Mouse (Mus musculus) MEL (cell line): Measurements from ENCODE around the gene Snw1. TPM values are rescaled to one million over a fixed set of nuclear protein-coding genes. Genes with fewer than 3 reads are reported as not detected.

Experiments
- DNase-seq: peaks from one replicate; pipeline ENCODE4 v3.0.0; 2011; ENCODE audit warnings: low read depth, low spot score
- H3K27ac ChIP-seq: 2 replicates; pipeline ENCODE4 v1.5.1; 2012; ENCODE audit warnings: low read depth, mild to moderate bottlenecking, control low read depth, low read length, moderate library complexity; ENCODE audit not compliant: control insufficient read depth
- H3K27me3 ChIP-seq, 2 experiments: fragments of 150-350 bp in 1 of 2; sonication (generic) in 1 of 2; 2 replicates each; pipeline ENCODE4 v1.6.1; 2012; ENCODE audit warnings: low read length in 2 of 2, mild to moderate bottlenecking in 2 of 2, improper control_type of control experiment in 1 of 2, moderate library complexity in 1 of 2; ENCODE audit not compliant: insufficient read depth in 2 of 2, control insufficient read depth in 1 of 2
- H3K36me3 ChIP-seq, 2 experiments: 2 replicates each; pipeline ENCODE4 v1.6.1; 2012 to 2014; ENCODE audit warnings: low read length in 2 of 2, improper control_type of control experiment in 1 of 2, inconsistent platforms in 1 of 2, mild to moderate bottlenecking in 1 of 2; ENCODE audit not compliant: insufficient read depth in 2 of 2, control insufficient read depth in 1 of 2
- H3K4me1 ChIP-seq, 2 experiments: fragments of 150-350 bp in 1 of 2; sonication (generic) in 1 of 2; 2 replicates each; pipeline ENCODE4 v1.6.1; 2012; ENCODE audit warnings: low read length in 2 of 2, improper control_type of control experiment in 1 of 2, mild to moderate bottlenecking in 1 of 2; ENCODE audit not compliant: insufficient read depth in 2 of 2, control insufficient read depth in 1 of 2
- H3K4me3 ChIP-seq, 2 experiments: fragments of 150-350 bp in 1 of 2; sonication (generic) in 1 of 2; 2 replicates each; pipeline ENCODE4 v1.5.1; 2012; ENCODE audit warnings: low read depth in 2 of 2, low read length in 2 of 2, mild to moderate bottlenecking in 2 of 2, moderate library complexity in 2 of 2, control low read depth in 1 of 2, improper control_type of control experiment in 1 of 2; ENCODE audit not compliant: control insufficient read depth in 1 of 2, insufficient read depth in 1 of 2
- H3K79me2 ChIP-seq: 2 replicates; pipeline ENCODE4 v1.6.1; 2012; ENCODE audit warnings: mild to moderate bottlenecking, low read length, moderate library complexity; ENCODE audit not compliant: control insufficient read depth, poor library complexity, insufficient read depth
- H3K9ac ChIP-seq: 2 replicates; pipeline ENCODE4 v1.6.1; 2012; ENCODE audit warnings: low read depth, mild to moderate bottlenecking, control low read depth, low read length, moderate library complexity; ENCODE audit not compliant: control insufficient read depth, poor library complexity, severe bottlenecking
- H3K9me3 ChIP-seq: fragments of 150-350 bp; sonication (generic); replicated peaks from 2 replicates; pipeline ENCODE4 v1.6.1; 2012; ENCODE audit warnings: mild to moderate bottlenecking, low read length, improper control_type of control experiment, moderate library complexity; ENCODE audit not compliant: insufficient read depth
- BHLHE40 ChIP-seq: IDR thresholded peaks from 2 replicates; pipeline ENCODE4 v1.6.1; 2012; ENCODE audit warnings: low read depth, mild to moderate bottlenecking, inconsistent platforms, low read length, improper control_type of control experiment, borderline replicate concordance
- CHD1 ChIP-seq: IDR thresholded peaks from 2 replicates; pipeline ENCODE4 v1.6.1; 2012; ENCODE audit warnings: low read depth, mild to moderate bottlenecking, inconsistent platforms, low read length, improper control_type of control experiment
- CHD2 ChIP-seq: IDR thresholded peaks from 2 replicates; pipeline ENCODE4 v1.6.1; 2011; ENCODE audit warnings: low read length, improper control_type of control experiment
- CTCF ChIP-seq, 3 experiments: IDR thresholded peaks in 2 of 3; conservative IDR thresholded peaks in 1 of 3; 2 replicates each; pipeline ENCODE4 v1.5.1; 2011 to 2012; ENCODE audit warnings: low read length in 3 of 3, low read depth in 2 of 3, mild to moderate bottlenecking in 2 of 3, improper control_type of control experiment in 1 of 3, inconsistent platforms in 1 of 3, mixed read lengths in 1 of 3, moderate library complexity in 1 of 3; ENCODE audit not compliant: control insufficient read depth in 1 of 3, insufficient read depth in 1 of 3, poor library complexity in 1 of 3, severe bottlenecking in 1 of 3
- EP300 ChIP-seq, 2 experiments: IDR thresholded peaks; 2 replicates each; pipeline ENCODE4 v1.6.1; 2011; ENCODE audit warnings: improper control_type of control experiment in 2 of 2, low read length in 2 of 2, low read depth in 1 of 2, mild to moderate bottlenecking in 1 of 2
- GABPA ChIP-seq: IDR thresholded peaks from 2 replicates; pipeline ENCODE4 v1.6.1; 2012; ENCODE audit warnings: low read depth, mild to moderate bottlenecking, inconsistent platforms, low read length, improper control_type of control experiment, moderate library complexity
- GATA1 ChIP-seq: IDR thresholded peaks from 2 replicates; pipeline ENCODE4 v1.6.1; 2011; ENCODE audit warnings: low read depth, low read length, improper control_type of control experiment
- HCFC1 ChIP-seq: IDR thresholded peaks from 2 replicates; pipeline ENCODE4 v1.6.1; 2012; ENCODE audit warnings: low read depth, mild to moderate bottlenecking, inconsistent platforms, low read length, improper control_type of control experiment, moderate library complexity
- KAT2A ChIP-seq: conservative IDR thresholded peaks from 2 replicates; pipeline ENCODE4 v1.6.1; 2012; ENCODE audit warnings: low read depth, low read length, improper control_type of control experiment, inconsistent platforms
- MAX ChIP-seq: IDR thresholded peaks from 2 replicates; pipeline ENCODE4 v1.6.1; 2011; ENCODE audit warnings: low read length, improper control_type of control experiment
- MYC ChIP-seq: IDR thresholded peaks from 2 replicates; pipeline ENCODE4 v1.6.1; 2011; ENCODE audit warnings: low read depth, mild to moderate bottlenecking, low read length, improper control_type of control experiment, moderate library complexity
- NELFE ChIP-seq: IDR thresholded peaks from 2 replicates; pipeline ENCODE4 v1.6.1; 2011; ENCODE audit warnings: low read depth, low read length, improper control_type of control experiment
- NRF1 ChIP-seq: IDR thresholded peaks from 2 replicates; pipeline ENCODE4 v1.6.1; 2014; ENCODE audit warnings: low read depth, mild to moderate bottlenecking, inconsistent platforms, low read length, improper control_type of control experiment, moderate library complexity; ENCODE audit not compliant: poor library complexity, insufficient read depth, severe bottlenecking
- POLR2AphosphoS2 ChIP-seq: IDR thresholded peaks from 2 replicates; pipeline ENCODE4 v1.6.1; 2011; ENCODE audit warnings: low read length, improper control_type of control experiment
- POLR2AphosphoS5 ChIP-seq: IDR thresholded peaks from 2 replicates; pipeline ENCODE4 v1.6.1; 2012; ENCODE audit warnings: low read depth, borderline replicate concordance, mild to moderate bottlenecking, inconsistent platforms, low read length, moderate library complexity, mixed read lengths
- RAD21 ChIP-seq: IDR thresholded peaks from 2 replicates; pipeline ENCODE4 v1.6.1; 2011; ENCODE audit warnings: mild to moderate bottlenecking, low read depth, low read length, improper control_type of control experiment
- TAL1 ChIP-seq: IDR thresholded peaks from 2 replicates; pipeline ENCODE4 v1.6.1; 2012; ENCODE audit warnings: mild to moderate bottlenecking, inconsistent platforms, low read length, moderate library complexity, mixed read lengths
- UBTF ChIP-seq: IDR thresholded peaks from 2 replicates; pipeline ENCODE4 v1.6.1; 2012; ENCODE audit warnings: low read depth, mild to moderate bottlenecking, inconsistent platforms, low read length, improper control_type of control experiment, moderate library complexity, borderline replicate concordance; ENCODE audit not compliant: insufficient read depth
- ZKSCAN1 ChIP-seq: IDR thresholded peaks from 2 replicates; pipeline ENCODE4 v1.6.1; 2012; ENCODE audit warnings: low read depth, mild to moderate bottlenecking, inconsistent platforms, low read length, improper control_type of control experiment, moderate library complexity
- polyA plus RNA-seq, 2 experiments: library from polyadenylated mRNA; stranded (reverse) in 1 of 2; unstranded in 1 of 2; fragments of >175 nt in 1 of 2; fragments of >200 nt in 1 of 2; gene quantifications; 2 replicates each; pipeline versions ENCODE4 v1.2.1 to v1.2.4; 2012; ENCODE audit warnings: low replicate concordance in 2 of 2, low read depth in 1 of 2; ENCODE audit not compliant: insufficient read length in 2 of 2, insufficient read depth in 1 of 2, missing spikeins in 1 of 2
- total RNA-seq: library from RNA; depleted of rRNA; stranded (reverse); fragments of 300-350 nt; gene quantifications from 2 replicates; pipeline ENCODE4 v1.2.3, GENCODE M21; 2012

Gene Snw1
- total and polyA plus RNA-seq, 3 experiments, result 40.8 to 108 (median 92.1) TPM

DNA sequence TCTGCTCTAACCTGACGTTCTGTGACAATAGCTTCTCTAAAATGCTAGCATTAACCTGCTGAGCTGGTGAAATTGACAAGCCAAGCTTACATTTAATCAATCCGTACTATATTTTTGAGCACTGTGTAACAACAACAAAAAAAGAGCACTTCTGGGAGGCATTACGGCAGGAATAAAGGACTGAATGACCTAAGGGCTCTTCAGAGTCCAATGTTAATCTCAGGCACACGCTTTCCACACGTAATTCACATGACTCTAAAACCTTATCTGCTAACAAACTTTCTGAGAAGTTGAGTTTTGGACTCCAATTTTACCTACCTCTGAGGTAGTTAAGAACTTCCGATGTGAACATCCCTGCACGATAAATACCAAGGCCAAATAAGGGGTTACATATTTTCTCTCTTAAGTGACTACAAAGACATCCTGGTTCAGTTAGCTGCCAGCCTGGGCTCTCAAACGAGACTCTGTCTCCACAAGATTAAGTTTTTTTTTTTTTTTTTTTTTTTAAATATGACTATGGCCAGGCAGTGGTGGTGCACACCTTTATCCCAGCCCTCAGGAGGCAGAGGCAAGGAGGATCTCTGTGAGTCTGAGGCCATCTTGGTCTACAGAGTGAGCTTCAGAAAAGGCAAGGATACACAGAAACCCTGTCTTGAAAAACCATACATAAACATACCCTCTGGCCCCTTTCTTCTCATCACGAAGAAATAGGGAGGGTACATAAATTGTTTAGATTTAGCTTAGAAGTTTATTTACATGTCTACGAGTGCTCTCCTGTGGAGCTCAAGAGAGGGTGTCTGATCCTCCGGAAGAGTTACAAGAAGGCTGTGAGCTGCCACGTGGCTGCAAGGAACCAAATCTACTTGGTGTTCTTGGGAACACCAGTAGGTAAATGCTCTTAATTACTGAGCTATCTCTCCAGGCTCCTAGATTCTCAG is 29.6 kb downstream of the Snw1 start (continued):
- TF ChIP-seq UBTF, result no peak
- TF ChIP-seq HCFC1, result no peak
- TF ChIP-seq GABPA, result no peak

DNA sequence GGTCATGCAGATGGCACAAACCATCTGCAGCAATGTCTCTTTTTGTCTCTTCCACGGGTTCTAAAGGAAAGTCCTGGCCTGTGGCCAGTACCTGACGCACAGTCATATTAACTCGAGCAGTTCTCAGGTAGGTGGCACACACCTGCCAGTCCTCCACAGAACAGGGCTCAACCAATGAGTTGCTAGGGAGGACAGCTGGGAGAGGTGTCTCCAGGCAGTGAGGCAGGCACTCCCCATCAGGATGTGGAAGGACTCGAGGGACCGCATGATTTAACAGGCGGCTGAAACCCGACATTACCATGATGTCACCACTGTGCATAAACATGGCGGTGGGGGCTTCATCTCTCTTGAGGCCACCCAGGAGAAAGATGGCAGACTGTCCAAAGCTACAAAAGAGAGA is 43.2 kb downstream of the Snw1 start:
- no peaks in the 10 kb centered on the region for H3K9me3 ChIP-seq
- H3K36me3 ChIP-seq, result peaks cover 31 to 44% of the 10 kb centered on the region in 2 experiments
- H3K9ac ChIP-seq, result no peak overlapping the region
- DNase-seq, result no peak
- H3K27ac ChIP-seq, result no peak overlapping the region
- TF ChIP-seq TAL1, result no peak
- TF ChIP-seq GATA1, result no peak
- TF ChIP-seq MYC, result no peak
- TF ChIP-seq RAD21, result no peak
- TF ChIP-seq CTCF (IDR thresholded peaks at IDR 0.05 in 2 of 3, conservative IDR thresholded peaks at IDR 0.05 in 1 of 3; ENCODE audit: control insufficient read depth in 1 of 3, insufficient read depth in 1 of 3, low read depth in 2 of 3, low read length in 3 of 3, poor library complexity in 1 of 3, severe bottlenecking in 1 of 3), result no peak
- TF ChIP-seq NELFE, result no peak
- TF ChIP-seq NRF1, result no peak
- no peak for TF ChIP-seq EP300 (IDR thresholded peaks at IDR 0.05; ENCODE audit: low read depth in 1 of 2, low read length in 2 of 2)
- no peak for TF ChIP-seq CHD2
- no peak for TF ChIP-seq BHLHE40
- TF ChIP-seq POLR2AphosphoS2, result no peak
- TF ChIP-seq CHD1, result no peak
- no peak for TF ChIP-seq KAT2A
- TF ChIP-seq POLR2AphosphoS5, result no peak
- TF ChIP-seq MAX, result no peak
- no peak for TF ChIP-seq ZKSCAN1
- H3K4me3 ChIP-seq, result no peak overlapping the region
- H3K4me1 ChIP-seq, result peaks cover 0 to 3% of the 10 kb centered on the region in 2 experiments; a peak in 2 of 4 replicates
- H3K27me3 ChIP-seq, result no peaks in the 10 kb centered on the region
- no peaks in the 10 kb centered on the region; the same call in 1 of the 2 replicates for H3K79me2 ChIP-seq
